Mouse (Mus musculus) A20 (cell line): ENCODE data around the gene Mcpt2.
"Not testable (repeated sequence)": the region's sequence is repeated elsewhere in the genome, so short reads cannot be mapped to it uniquely, and the experiment has no call there.

Experiments
- DNase-seq: peaks from one replicate; pipeline ENCODE4 v3.0.0-alpha.2; 2011; ENCODE audit warnings: low read depth, low spot score

The Mcpt2 gene

GRCm38 (mm10) chr14:56041792-56042191 lies at the start of gene Mcpt2:
Gene Mcpt2, plus strand, starts transcription at chr14:56042041.
- DNase-seq, result not testable (repeated sequence)

- DNase-seq, result no peak
Observed at GRCm38 (mm10) chr14:56013147-56013546, 28.7 kb upstream of the Mcpt2 start.

- DNase-seq, result no peak
Observed at GRCm38 (mm10) chr14:56013924-56014323, 27.9 kb upstream of the Mcpt2 start.

GRCm38 (mm10) chr14:56017671-56018070 lies 24.2 kb upstream of the Mcpt2 start, which contains the start of gene Mcpt1:
Gene Mcpt1, plus strand, starts transcription at chr14:56017971.
- DNase-seq, result not testable (repeated sequence)

DNA sequence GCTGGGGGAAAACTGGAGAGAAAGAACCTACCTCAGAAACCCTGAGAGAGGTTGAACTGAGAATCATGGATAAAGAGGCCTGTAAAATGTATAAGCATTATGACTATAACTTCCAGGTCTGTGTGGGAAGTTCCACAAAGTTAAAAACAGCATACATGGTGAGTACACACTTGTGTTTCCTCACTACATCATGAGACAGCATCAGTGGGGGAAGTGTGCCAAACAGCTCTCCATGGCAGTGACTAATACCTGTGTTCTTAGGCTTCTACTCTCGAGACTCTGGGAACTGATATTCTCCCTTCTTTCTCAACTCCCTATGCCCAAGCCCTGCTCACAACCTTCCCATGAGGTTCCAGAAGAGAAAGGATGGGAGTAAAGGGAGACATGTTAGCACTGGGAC lies 22.4 kb upstream of the Mcpt2 start:
- DNase-seq, result no peak

GRCm38 (mm10) chr14:56021305-56021704 lies 20.5 kb upstream of the Mcpt2 start:
- DNase-seq, result not testable (repeated sequence)

DNA sequence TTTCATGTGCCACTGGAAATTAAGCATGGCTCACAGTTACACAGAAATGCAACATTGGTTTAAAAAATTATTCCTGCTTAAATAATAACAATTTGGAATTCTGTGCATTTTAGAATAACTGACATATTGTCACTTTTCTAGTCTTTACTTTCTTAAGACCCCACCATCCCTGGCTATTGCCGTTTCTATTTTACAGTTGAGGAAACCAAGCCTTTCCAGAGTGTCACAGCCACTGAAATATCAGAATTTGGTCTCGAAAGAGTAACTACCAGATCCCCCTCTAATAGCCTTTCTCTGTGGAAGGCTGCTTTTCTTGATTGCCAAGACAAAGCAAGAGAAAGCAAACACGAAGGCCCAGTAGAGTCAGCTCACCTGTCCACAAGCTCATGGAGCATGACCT lies 11.4 kb upstream of the Mcpt2 start, which contains the start of gene Mcpt9:
Gene Mcpt9 (minus strand): TSS at position 101 of the 400 bp plus-strand sequence.
- DNase-seq, result not testable (repeated sequence)

DNA sequence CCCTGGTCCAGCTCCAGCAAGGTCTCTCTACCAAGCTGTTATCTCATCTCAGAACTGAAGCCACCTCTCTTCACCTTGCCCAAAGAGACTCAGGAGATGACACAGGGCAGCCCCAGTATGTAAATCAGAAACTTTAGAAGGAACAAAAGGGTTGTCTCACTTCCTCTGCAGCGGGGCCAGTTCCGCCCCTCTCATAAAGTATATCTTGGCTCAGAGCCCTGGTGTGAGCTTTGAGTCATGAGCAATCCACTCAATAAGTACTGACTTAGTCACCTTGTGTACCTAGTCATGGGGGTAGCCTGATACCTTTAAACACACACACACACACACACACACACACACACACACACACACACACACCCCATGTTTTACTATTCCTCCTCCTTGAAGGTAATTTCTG lies 7.4 kb upstream of the Mcpt2 start:
- peak; percentile 71 for DNase-seq

- no peak for DNase-seq
Observed at GRCm38 (mm10) chr14:56055408-56055807, 13.6 kb downstream of the Mcpt2 start.

GRCm38 (mm10) chr14:56057722-56058121 lies 15.9 kb downstream of the Mcpt2 start:
- DNase-seq, result no peak

- not testable (repeated sequence) for DNase-seq
Observed at GRCm38 (mm10) chr14:56062213-56062612, 20.4 kb downstream of the Mcpt2 start, which contains the start of gene Mcpt4. Gene Mcpt4, minus strand, starts transcription at chr14:56062313.

GRCm38 (mm10) chr14:56082016-56082415 lies 40.2 kb downstream of the Mcpt2 start:
- no peak for DNase-seq

DNA sequence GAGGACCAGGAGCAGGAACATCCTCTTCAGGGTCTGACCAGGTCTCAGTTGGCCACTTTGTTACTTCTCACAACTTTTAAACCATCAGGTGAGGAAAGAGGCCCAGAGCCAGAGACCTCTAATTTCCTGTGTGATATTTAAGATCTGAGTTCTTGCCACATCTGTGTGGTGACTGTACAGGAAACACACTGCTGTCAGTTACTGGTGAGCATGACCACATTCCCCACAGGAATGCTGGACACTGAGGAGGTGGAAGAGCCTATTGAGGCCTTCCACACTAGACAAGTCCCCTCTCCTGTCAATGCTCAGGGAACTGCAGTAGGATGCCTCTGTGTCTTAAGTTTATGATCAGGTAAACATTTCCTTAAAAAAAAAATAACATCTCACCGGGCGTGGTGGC lies 43.3 kb downstream of the Mcpt2 start, which contains the start of gene Mcpt8:
Gene Mcpt8 (minus strand): TSS at position 107 of the 400 bp plus-strand sequence.
- no peak for DNase-seq

GRCm38 (mm10) chr14:56086711-56087110 lies 44.9 kb downstream of the Mcpt2 start:
- no peak for DNase-seq

DNA sequence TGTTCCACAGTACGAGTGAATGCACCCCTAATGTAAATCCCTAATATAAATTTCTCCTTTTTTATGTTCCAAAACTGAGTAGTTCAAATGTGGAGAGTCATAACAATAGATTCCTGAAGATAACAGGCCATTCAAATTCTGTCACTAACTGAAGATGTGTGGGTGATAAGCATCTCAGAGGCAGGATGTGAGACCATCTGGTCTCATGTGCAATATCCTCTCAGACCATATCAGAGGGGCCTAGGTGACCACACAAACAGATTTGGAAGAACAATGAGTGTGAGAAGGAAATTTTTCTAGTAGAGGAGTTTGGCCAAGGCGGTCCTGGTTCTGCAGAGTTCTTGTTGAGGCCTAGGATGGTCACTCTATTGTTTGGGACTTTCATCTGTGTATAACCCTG lies 51.5 kb downstream of the Mcpt2 start:
- no peak for DNase-seq
